Mouse (Mus musculus) kidney, adult 18-20 months (tissue): ENCODE results near the gene A630023A22Rik.

Experiments used
- DNase-seq: peaks from one replicate; pipeline ENCODE4 v3.0.0; 2021

Gene A630023A22Rik

GRCm38 (mm10) chr14:34085731-34086130 is 16.8 kb downstream of the A630023A22Rik start, which contains the start of gene Anxa8:
Anxa8 (plus strand) TSS chr14:34085981.
- no peak for DNase-seq

DNA sequence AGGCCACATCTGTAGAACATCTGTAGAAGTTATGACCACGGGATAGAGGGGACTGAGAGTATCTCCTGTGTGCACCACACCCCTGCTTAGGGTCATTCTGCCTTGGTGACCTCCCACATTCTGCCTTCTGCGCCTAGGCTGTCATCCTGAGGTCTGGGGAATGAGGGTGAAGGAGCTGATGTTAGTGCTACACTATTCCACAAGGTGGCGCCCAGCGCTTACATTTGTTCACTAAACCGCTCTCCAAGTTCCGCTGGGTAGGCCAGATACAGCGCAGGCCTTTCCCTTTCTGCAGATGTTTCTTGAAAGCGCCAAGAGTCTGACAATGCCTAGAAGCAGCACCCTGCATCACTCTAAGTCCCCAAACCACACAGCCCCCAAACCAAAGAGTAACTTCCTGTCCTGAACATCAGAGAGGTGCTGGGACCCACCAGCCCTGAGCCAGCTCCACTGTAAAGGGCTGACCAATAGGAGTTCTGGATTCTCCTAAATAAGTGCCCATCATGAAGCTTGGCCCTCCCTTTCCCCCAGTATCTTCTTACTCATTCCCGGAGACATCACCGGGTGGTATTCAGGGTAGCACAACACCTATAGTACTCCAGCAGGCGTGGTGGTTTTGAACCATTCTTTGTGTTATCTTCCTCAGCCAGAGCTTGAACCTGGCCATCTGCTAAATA is 22.1 kb downstream of the A630023A22Rik start:
- peak; percentile 60 for DNase-seq

DNA sequence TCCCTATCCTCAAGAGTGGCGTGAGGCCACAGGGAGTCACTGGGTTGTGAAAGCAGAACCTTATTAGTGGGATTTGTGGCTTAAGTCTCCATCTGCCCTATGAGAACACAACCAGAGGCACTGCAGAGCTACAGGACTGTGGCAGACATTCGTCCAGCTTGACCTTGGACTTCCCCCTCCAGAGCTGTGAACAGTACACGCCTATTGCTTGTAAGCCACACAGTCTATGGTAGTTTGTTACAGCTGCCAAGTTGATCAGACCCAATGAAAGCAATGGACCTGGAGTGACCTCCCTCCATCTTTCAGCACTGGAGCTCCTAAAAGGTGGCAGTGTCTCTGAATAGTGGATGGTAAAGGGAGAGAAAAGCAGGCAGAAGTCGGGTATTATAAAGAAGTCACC is 24.3 kb downstream of the A630023A22Rik start:
- no peak for DNase-seq

DNA sequence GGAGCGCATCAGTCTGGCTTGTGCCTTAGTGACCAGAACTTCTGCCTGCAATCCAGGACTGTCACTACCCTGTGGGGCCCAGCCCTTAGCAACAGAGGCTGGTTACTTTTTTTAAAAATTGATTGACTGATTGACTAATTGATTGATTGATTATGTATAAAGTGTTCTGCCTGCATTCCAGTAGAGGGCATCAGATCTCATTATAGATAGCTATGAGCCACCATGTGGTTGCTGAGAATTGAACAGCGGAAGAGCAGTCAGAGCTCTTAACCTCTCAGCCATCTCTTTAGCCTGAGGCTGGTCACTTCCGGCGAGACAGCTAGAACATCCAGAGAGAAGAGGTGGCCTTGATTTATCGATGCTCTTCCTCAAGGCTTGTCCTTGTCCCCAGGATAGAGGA is 25.3 kb downstream of the A630023A22Rik start:
- DNase-seq = no peak

GRCm38 (mm10) chr14:34075346-34075745 is 27.2 kb downstream of the A630023A22Rik start:
- no peak for DNase-seq

- no peak for DNase-seq
Observed at GRCm38 (mm10) chr14:34071665-34072064, 30.9 kb downstream of the A630023A22Rik start.

DNA sequence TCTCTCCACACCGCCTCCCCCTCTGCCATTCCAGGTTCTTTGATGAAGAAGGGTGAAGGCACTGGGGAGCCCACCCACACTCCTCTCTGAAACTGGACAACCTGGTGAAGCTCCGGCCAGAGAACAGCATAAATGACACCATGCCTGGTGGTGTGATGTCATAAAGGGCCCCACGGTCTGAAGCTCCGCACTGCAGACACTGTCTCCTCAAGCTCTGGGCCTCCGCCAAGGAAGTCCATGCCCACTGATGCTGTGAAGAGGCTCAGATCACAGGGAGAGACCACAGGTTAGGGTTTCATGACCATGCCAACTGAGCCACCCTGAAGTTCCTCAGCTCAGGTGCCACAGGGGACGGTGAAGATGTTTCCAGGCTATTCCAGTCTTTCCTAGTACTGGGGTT is 50.0 kb downstream of the A630023A22Rik start, which contains the start of gene Antxrl:
TSS of gene Antxrl (plus strand) at position 192 of the 400 bp plus-strand sequence.
- DNase-seq = no peak

- no peak for DNase-seq
Observed at GRCm38 (mm10) chr14:34050101-34050779, 52.3 kb downstream of the A630023A22Rik start.

- no peak for DNase-seq
Observed at GRCm38 (mm10) chr14:34043341-34043740, 59.2 kb downstream of the A630023A22Rik start.

DNA sequence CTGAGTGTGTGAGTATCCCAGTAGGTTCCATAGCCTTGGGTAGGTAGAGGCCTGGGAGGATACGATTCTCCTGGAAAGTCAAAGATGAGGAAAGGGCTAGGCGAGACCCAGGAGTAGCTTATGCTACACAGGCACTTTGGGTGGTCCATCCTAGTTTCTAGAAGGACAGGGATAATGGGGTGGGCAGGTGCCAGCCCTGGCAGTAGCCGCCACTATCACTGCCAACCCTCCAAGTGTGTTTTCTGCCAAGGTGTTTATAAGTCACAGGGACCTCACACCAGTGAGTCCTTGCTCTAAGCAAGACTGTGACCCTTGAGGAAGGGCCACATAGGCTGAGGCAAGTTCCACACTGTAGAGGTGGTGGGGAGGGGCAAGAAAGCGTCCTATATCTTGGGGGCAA is 61.3 kb downstream of the A630023A22Rik start:
- no peak for DNase-seq

DNA sequence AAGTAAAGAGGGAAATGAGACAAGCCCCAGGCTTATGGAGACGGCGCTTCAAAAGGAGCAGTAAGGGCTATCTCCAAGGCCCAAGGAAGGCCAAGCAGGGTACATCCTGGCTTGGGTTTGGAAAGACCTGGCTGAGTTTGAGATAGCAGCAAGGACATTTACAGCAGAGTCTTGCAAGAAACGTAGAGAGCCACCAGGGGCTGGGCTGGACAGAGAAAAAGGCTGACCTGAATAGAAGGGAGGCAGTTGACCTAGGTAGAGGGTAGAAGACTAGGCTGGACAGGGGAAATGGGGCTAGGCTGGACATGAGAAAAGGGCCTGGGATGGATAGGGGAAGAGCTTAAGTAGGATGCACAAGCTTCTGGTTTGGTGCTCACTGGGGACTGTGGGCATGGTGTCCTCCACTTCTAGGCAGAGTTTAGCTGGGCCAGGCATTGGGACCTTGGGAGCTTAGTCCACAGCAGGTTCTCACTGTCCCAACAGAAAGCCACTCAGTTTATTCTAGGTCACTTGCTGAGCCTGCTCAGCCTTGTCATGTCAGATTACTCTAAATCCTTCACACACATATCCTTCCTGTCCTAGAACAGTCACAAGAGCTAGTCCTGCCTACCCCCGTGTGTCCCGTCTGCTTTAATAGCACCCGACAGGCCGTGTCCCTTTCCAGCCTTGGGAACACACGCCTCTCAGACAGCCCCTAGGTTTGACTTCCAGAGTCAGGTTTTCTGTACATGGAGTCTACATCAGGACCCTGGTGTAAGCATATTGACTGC is 68.5 kb downstream of the A630023A22Rik start:
- no peak for DNase-seq

GRCm38 (mm10) chr14:34026710-34027109 is 75.8 kb downstream of the A630023A22Rik start:
- DNase-seq = no peak

GRCm38 (mm10) chr14:34016938-34017337 is 85.6 kb downstream of the A630023A22Rik start:
- DNase-seq = no peak

GRCm38 (mm10) chr14:34016381-34016780 is 86.2 kb downstream of the A630023A22Rik start, which contains the start of gene Gm5460:
Gm5460 (plus strand) TSS chr14:34016758.
- DNase-seq = no peak

GRCm38 (mm10) chr14:34015063-34015462 is 87.5 kb downstream of the A630023A22Rik start, which contains the start of gene Gm30083:
Gm30083 (minus strand) TSS chr14:34015182.
- no peak for DNase-seq

DNA sequence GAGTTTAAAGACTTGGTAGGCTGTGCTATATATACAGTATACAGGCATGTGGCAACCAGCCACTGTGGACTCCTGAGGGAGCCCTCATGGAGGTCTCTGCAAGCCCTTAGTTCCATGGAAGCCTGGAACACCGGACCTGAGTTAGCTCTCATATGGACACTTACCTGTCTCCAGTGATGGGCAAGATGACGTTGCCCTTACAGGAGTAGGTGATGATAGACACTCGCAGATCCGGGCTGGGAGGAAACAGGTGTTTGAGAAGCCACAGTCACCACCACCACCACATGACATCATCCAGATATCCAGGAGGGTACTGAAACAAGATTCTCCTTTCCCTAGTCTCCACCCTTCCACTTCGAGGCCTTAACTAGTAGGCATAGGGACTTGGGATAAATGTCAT is 100.2 kb downstream of the A630023A22Rik start:
- DNase-seq = no peak

- DNase-seq = no peak
Observed at GRCm38 (mm10) chr14:34001445-34001844, 101.1 kb downstream of the A630023A22Rik start.
